In the genomic region with DNA sequence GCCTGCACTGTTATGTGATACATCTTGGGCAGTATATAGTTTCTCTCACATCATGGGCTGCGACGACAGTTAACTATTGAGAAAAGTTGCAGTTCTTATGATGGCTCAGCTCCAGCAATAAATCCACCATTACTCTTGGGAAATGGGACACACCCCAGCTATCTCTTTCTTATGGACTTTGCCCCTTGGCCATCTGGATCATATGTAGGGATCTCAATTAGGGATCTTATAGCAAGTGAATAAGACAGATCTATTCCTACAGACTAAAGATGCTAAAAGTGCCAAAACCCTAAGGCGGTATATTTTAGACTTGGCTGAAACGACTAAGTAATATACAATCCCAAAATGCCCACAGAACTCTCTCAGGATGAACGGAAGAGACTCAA, we compare ENCODE assay signal across 8 mouse cellular contexts. TPM values are rescaled to one million over a fixed set of nuclear protein-coding genes. Genes with fewer than 3 reads are reported as not detected.
A peak's percentile ranks its signal among the peaks of the same experiment; 100 is the strongest.
DNase-seq lines count a peak whose midpoint lies in the region; ATAC-seq and TF ChIP-seq lines count a peak whose summit lies in the region.

No protein-coding gene starts in this region.

- H3K36me3 ChIP-seq in heart, adult 2 months (ENCODE audit: control insufficient read depth, insufficient read depth, low read length): no peaks in the 10 kb centered on the region
- H3K36me3 ChIP-seq in E14TG2a.4 (ENCODE audit: insufficient read depth, low read length): no peaks in the 10 kb centered on the region
- H3K36me3 ChIP-seq in erythroblast, embryonic 14.5 days (ENCODE audit: control insufficient read depth): no peaks in the 10 kb centered on the region
- no peaks in the 10 kb centered on the region for H3K36me3 ChIP-seq in limb, embryonic 15.5 days
- H3K36me3 ChIP-seq in splenic B cell, adult 2 months (ENCODE audit: control insufficient read depth, insufficient read depth, low read length, poor library complexity, severe bottlenecking): no peaks in the 10 kb centered on the region

- peak overlapping the region; percentile 39 for H3K4me2 ChIP-seq in limb, embryonic 15.5 days

- 12% methylated on average over 5 of the region's 5 CpGs for WGBS in heart, adult 2 months
- 14% methylated on average over 5 of the region's 5 CpGs for WGBS in limb, embryonic 15.5 days

- intact Hi-C loops in heart, adult 2 months (cut with DNase I): loop anchor here (5.0 kb wide), 2 partner anchors 75 to 325 kb away; a partner anchor contains a TSS

- H3K79me2 ChIP-seq in heart, adult 2 months (replicated peaks; ENCODE audit: control insufficient read depth, insufficient read depth, low read length): no peaks in the 10 kb centered on the region

- peak overlapping the region; percentile 61 for H3K4me3 ChIP-seq in heart, adult 2 months
- peak overlapping the region; percentile 70 for H3K4me3 ChIP-seq in E14TG2a.4 (replicated peaks; ENCODE audit: low read length)
- H3K4me3 ChIP-seq in erythroblast, embryonic 14.5 days (replicated peaks): peak overlapping the region; percentile 84
- H3K4me3 ChIP-seq in limb, embryonic 15.5 days: peak overlapping the region; percentile 58

- no peak for TF ChIP-seq POLR2A in heart, adult 2 months (IDR thresholded peaks at IDR 0.05; ENCODE audit: insufficient read depth, low read depth, low read length)

- no peak for DNase-seq in heart, adult 2 months
- no peak for DNase-seq in heart, postnatal 4 days
- peak; percentile 5 for DNase-seq in splenic B cell, adult 2 months (ENCODE audit: low read depth, low spot score)
- no peak for DNase-seq in embryo, embryonic 10.5 days (ENCODE audit: low spot score)
- DNase-seq in spleen, postnatal 4 days (ENCODE audit: low spot score in 2 of 2): no peak

- H3K9me3 ChIP-seq in E14TG2a.4 (ENCODE audit: low read length): no peaks in the 10 kb centered on the region
- no peaks in the 10 kb centered on the region for H3K9me3 ChIP-seq in erythroblast, embryonic 14.5 days (ENCODE audit: control insufficient read depth, low read length)
- H3K9me3 ChIP-seq in limb, embryonic 15.5 days: no peaks in the 10 kb centered on the region

- ATAC-seq in limb, embryonic 15.5 days (ENCODE audit: insufficient number of reproducible peaks, low FRiP score, low TSS enrichment, low read depth): no peak

- peak overlapping the region; percentile 82 for H3K27ac ChIP-seq in heart, adult 2 months
- H3K27ac ChIP-seq in limb, embryonic 15.5 days: 0 out of 2 replicates have a peak overlapping the region, but pooled peaks have one; percentile 50

- no peaks in the 10 kb centered on the region for H3K27me3 ChIP-seq in heart, adult 2 months (ENCODE audit: control insufficient read depth, insufficient read depth, low read length)
- H3K27me3 ChIP-seq in E14TG2a.4 (ENCODE audit: insufficient read depth, low read length): no peaks in the 10 kb centered on the region
- H3K27me3 ChIP-seq in erythroblast, embryonic 14.5 days (ENCODE audit: control insufficient read depth): peaks cover 8% of the 10 kb centered on the region
- H3K27me3 ChIP-seq in limb, embryonic 15.5 days: no peaks in the 10 kb centered on the region
- no peaks in the 10 kb centered on the region for H3K27me3 ChIP-seq in splenic B cell, adult 2 months (ENCODE audit: control insufficient read depth, insufficient read depth, low read length, poor library complexity, severe bottlenecking)

- no peaks in the 10 kb centered on the region; the same call in 1 of the 2 replicates for H3K4me1 ChIP-seq in heart, adult 2 months (ENCODE audit: control insufficient read depth, insufficient read depth, low read length)
- H3K4me1 ChIP-seq in E14TG2a.4 (replicated peaks; ENCODE audit: low read depth, low read length): no peaks in the 10 kb centered on the region
- H3K4me1 ChIP-seq in erythroblast, embryonic 14.5 days (ENCODE audit: control insufficient read depth): peaks cover 5% of the 10 kb centered on the region
- H3K4me1 ChIP-seq in limb, embryonic 15.5 days: no peaks in the 10 kb centered on the region

- no peak for TF ChIP-seq EP300 in heart, adult 2 months (IDR thresholded peaks at IDR 0.05; ENCODE audit: insufficient read depth, low read depth, low read length)

- no peak for TF ChIP-seq CTCF in heart, adult 2 months (IDR thresholded peaks at IDR 0.05)
- no peak for TF ChIP-seq CTCF in E14TG2a.4 (conservative IDR thresholded peaks at IDR 0.05; ENCODE audit: low read length)

- peak overlapping the region; percentile 49; the same call in 1 of the 2 replicates for H3K9ac ChIP-seq in heart, adult 2 months (ENCODE audit: low read depth, low read length)
- no peak overlapping the region for H3K9ac ChIP-seq in limb, embryonic 15.5 days

RNA-seq across cellular contexts. Expression of a gene that starts 0.5 kb away (rescaled TPM):
- total RNA-seq in heart, adult 2 months (2021): 1 to 10 TPM; 9.1 to 9.3 TPM
- 2.1 and 2.7 TPM in 2 replicates for polyA plus RNA-seq in heart, adult 2 months (2012; rRNA removed)
- 10 to 100 TPM; 10.6 to 11.9 TPM for total RNA-seq in heart, postnatal 4 days (2021)
- 0.32 and 0.34 TPM in 2 replicates for polyA plus RNA-seq in erythroblast, embryonic 14.5 days (2012)
- 13.0 and 13.9 TPM in 2 replicates for polyA plus RNA-seq in limb, embryonic 15.5 days (2015; fragmentation: Nextera tagmentation; extraction: Ambion mirVana)
